Mouse (Mus musculus): ENCODE results near the gene Frem3.

- no peak for TF ChIP-seq CTCF (IDR thresholded peaks at IDR 0.05; ENCODE audit: low read depth, low read length)
- no peak for TF ChIP-seq POLR2A (IDR thresholded peaks at IDR 0.05; ENCODE audit: insufficient read depth, low read length)
- no peak for TF ChIP-seq EP300 (IDR thresholded peaks at IDR 0.05; ENCODE audit: insufficient read depth, low read depth, low read length)
Observed at GRCm38 (mm10) chr8:80663476-80663875, 52.6 kb downstream of the Frem3 start.

Data from ES-Bruce4 (cell line).